Mouse (Mus musculus) lung, postnatal 0 days (tissue): Measurements from ENCODE around the gene Klc3. TPM values are rescaled to one million over a fixed set of nuclear protein-coding genes. Genes with fewer than 3 reads are reported as not detected.

ENCODE experiments used
- ATAC-seq: fragments of 200-750 bp; cut with Nextera tagmentation; 2 replicates; pipeline ENCODE4 v1.8.0; 2017; ENCODE audit warnings: moderate library complexity
- DNase-seq: peaks from one replicate; pipeline ENCODE4 v3.0.0-alpha.2; 2016; ENCODE audit warnings: low spot score
- H3K27ac ChIP-seq: fragments of 300-500 bp; sonication (generic); 2 replicates; pipeline ENCODE4 v1.5.1; 2014; ENCODE audit warnings: antibody characterized with exemption, mild to moderate bottlenecking, low read length, mixed read lengths
- H3K27me3 ChIP-seq: fragments of 300-500 bp; sonication (generic); replicated peaks from 2 replicates; pipeline ENCODE4 v1.6.1; 2014; ENCODE audit warnings: low read length, mixed read lengths; ENCODE audit not compliant: insufficient read depth
- H3K36me3 ChIP-seq: fragments of 300-500 bp; sonication (generic); 2 replicates; pipeline ENCODE4 v1.6.1; 2014; ENCODE audit warnings: low read length, mixed read lengths; ENCODE audit not compliant: insufficient read depth
- H3K4me1 ChIP-seq: fragments of 300-500 bp; sonication (generic); 2 replicates; pipeline ENCODE4 v1.6.1; 2014; ENCODE audit warnings: antibody characterized with exemption, low read depth, low read length, mixed read lengths; ENCODE audit not compliant: insufficient read depth
- H3K4me2 ChIP-seq: fragments of 300-500 bp; sonication (generic); replicated peaks from 2 replicates; pipeline ENCODE4 v1.6.1; 2014; ENCODE audit warnings: low read depth, mild to moderate bottlenecking, low read length, moderate library complexity, mixed read lengths
- H3K4me3 ChIP-seq: fragments of 300-500 bp; sonication (generic); 2 replicates; pipeline ENCODE4 v1.5.1; 2014; ENCODE audit warnings: low read depth, low read length
- H3K9ac ChIP-seq: fragments of 300-500 bp; sonication (generic); replicated peaks from 2 replicates; pipeline ENCODE4 v1.6.1; 2014; ENCODE audit warnings: low read depth, mild to moderate bottlenecking
- H3K9me3 ChIP-seq: fragments of 300-500 bp; sonication (generic); 2 replicates; pipeline ENCODE4 v1.6.1; 2016; ENCODE audit warnings: low read length, mixed read lengths
- CTCF ChIP-seq: IDR thresholded peaks from 2 replicates; pipeline ENCODE4 v1.5.1; 2016; ENCODE audit warnings: antibody characterized with exemption, mild to moderate bottlenecking
- EP300 ChIP-seq: IDR thresholded peaks from 2 replicates; pipeline ENCODE4 v1.6.1; 2016; ENCODE audit warnings: antibody characterized with exemption, mild to moderate bottlenecking, control low read depth
- whole genome bisulfite sequencing: fragments of 180-500 bp; shearing (Covaris S2); extraction: QIAGEN DNeasy Blood & Tissue Kit; methylation state at CpG from one replicate; pipeline ENCODE4 v1.1.7; 2014; 5-methylcytosine and 5-hydroxymethylcytosine counted together
- polyA plus RNA-seq: library from polyadenylated mRNA; unstranded; fragments of >200 nt; fragmentation: Nextera tagmentation; extraction: Ambion mirVana; gene quantifications from 2 replicates; pipeline ENCODE4 v1.2.1, GENCODE M21; 2015

The Klc3 gene
- polyA plus RNA-seq, 1 experiment from 2014 or later: 28.1 TPM

- Histone ChIP-seq H3K9ac (no peak overlapping the region), H3K36me3 (peaks cover 39% of the 10 kb centered on the region), H3K27ac (no peak overlapping the region), H3K9me3 (no peaks in the 10 kb centered on the region), H3K27me3 (no peaks in the 10 kb centered on the region), H3K4me1 (no peaks in the 10 kb centered on the region), H3K4me2 (no peak overlapping the region), H3K4me3 (no peak overlapping the region)
- ATAC-seq (no peak), DNase-seq (no peak)
- WGBS: 83% methylated on average over 6 of the region's 6 CpGs
- TF ChIP-seq EP300 (no peak), CTCF (no peak)
These were observed 22.4 kb upstream of the Klc3 start for GRCm38 (mm10) chr7:19426349-19426748.

- no peak overlapping the region for H3K4me3 ChIP-seq
- no peak overlapping the region for H3K4me2 ChIP-seq
- DNase-seq: no peak
- no peak for TF ChIP-seq EP300
- TF ChIP-seq CTCF: no peak
- H3K9me3 ChIP-seq: no peaks in the 10 kb centered on the region
- H3K27me3 ChIP-seq: peaks cover 10% of the 10 kb centered on the region
- H3K27ac ChIP-seq: no peak overlapping the region
- 58% methylated on average over 4 of the region's 4 CpGs for WGBS
- no peak overlapping the region for H3K9ac ChIP-seq
- H3K4me1 ChIP-seq: no peaks in the 10 kb centered on the region
- ATAC-seq: no peak
- H3K36me3 ChIP-seq: peaks cover 22% of the 10 kb centered on the region
These were observed 20.1 kb upstream of the Klc3 start for GRCm38 (mm10) chr7:19424051-19424450.

DNA sequence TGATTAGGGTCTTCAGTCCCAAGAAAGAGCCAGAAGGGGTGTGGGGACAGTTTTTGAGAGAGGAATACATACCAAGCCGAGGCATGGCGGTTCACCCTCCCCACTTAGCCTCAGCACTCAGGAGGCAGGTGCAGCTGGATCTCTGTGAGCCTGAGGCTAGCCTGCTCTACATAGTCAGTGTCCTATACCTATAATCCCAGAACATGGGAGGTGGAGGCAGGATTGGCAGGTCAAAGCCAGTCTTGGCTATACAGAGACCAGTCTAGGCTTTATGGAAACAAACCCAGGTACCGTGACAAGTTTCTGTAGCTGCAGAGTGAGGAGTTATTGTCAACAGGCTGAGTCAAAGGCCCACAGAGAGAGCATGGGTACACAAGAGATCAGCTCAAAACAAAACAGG is 19.2 kb upstream of the Klc3 start:
- H3K4me2 ChIP-seq: no peak overlapping the region
- ATAC-seq: no peak
- TF ChIP-seq CTCF (no peak), EP300 (no peak)
- no peak overlapping the region for H3K4me3 ChIP-seq
- 82% methylated on average over 3 of the region's 3 CpGs for WGBS
- H3K27me3 ChIP-seq: peaks cover 10% of the 10 kb centered on the region
- H3K4me1 ChIP-seq: no peaks in the 10 kb centered on the region
- peaks cover 15% of the 10 kb centered on the region for H3K36me3 ChIP-seq
- no peak overlapping the region for H3K27ac ChIP-seq
- no peak for DNase-seq
- no peaks in the 10 kb centered on the region for H3K9me3 ChIP-seq
- no peak overlapping the region for H3K9ac ChIP-seq

GRCm38 (mm10) chr7:19420821-19421636 is 17.1 kb upstream of the Klc3 start:
- Histone ChIP-seq H3K4me3 (no peak overlapping the region), H3K36me3 (peaks cover 7% of the 10 kb centered on the region), H3K9me3 (no peaks in the 10 kb centered on the region), H3K9ac (no peak overlapping the region), H3K27ac (no peak overlapping the region), H3K27me3 (peaks cover 10% of the 10 kb centered on the region), H3K4me1 (no peaks in the 10 kb centered on the region), H3K4me2 (peak overlapping the region; percentile 43)
- TF ChIP-seq EP300: no peak
- TF ChIP-seq CTCF: no peak
- ATAC-seq: peak; percentile 98
- DNase-seq: peak; percentile 96
- 12% methylated on average over 43 of the region's 43 CpGs for WGBS

DNA sequence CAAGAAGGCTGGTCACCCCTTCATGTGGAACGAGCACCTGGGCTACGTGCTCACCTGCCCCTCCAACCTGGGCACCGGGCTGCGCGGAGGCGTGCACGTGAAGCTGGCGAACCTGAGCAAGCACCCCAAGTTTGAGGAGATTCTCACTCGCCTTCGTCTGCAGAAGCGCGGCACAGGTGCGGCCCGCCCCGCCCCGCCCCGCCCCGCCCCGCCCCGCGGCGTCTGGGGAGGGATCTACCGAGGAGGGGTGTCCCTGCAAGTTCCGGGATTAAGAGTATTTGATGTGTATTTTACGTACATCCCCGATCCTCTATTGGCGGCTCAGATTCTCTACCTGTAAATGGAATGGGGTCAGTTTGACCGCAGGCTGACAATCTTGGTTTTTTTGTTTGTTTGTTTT is 16.2 kb upstream of the Klc3 start:
- H3K36me3 ChIP-seq: no peaks in the 10 kb centered on the region
- 3% methylated on average over 28 of the region's 28 CpGs for WGBS
- no peak overlapping the region for H3K9ac ChIP-seq
- no peak overlapping the region for H3K27ac ChIP-seq
- DNase-seq: no peak
- no peaks in the 10 kb centered on the region for H3K9me3 ChIP-seq
- peaks cover 10% of the 10 kb centered on the region for H3K27me3 ChIP-seq
- 0 out of 2 replicates have a peak overlapping the region, but pooled peaks have one; percentile 2 for H3K4me3 ChIP-seq
- no peaks in the 10 kb centered on the region for H3K4me1 ChIP-seq
- no peak for ATAC-seq
- peak overlapping the region; percentile 27 for H3K4me2 ChIP-seq
- TF ChIP-seq CTCF: no peak
- no peak for TF ChIP-seq EP300

DNA sequence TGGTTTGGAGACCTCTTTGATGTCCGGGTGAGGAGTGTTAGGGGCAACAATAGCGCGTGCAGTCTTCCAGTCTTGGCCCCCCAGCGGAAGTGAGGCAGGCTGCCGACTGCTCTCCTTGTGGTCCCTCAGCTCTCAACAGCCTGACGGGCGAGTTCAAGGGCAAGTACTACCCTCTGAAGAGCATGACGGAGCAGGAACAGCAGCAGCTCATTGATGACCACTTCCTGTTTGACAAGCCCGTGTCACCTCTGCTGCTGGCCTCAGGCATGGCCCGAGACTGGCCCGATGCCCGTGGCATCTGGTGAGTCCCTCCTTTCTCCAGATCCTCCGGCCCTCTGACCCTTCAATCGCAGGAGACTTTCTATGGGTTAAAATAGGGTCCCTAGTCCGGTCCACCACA is 12.7 kb upstream of the Klc3 start:
- Histone ChIP-seq H3K9ac (no peak overlapping the region), H3K36me3 (no peaks in the 10 kb centered on the region), H3K27me3 (peaks cover 10% of the 10 kb centered on the region), H3K4me3 (no peak overlapping the region), H3K4me2 (no peak overlapping the region), H3K4me1 (no peaks in the 10 kb centered on the region), H3K27ac (no peak overlapping the region), H3K9me3 (no peaks in the 10 kb centered on the region)
- DNase-seq (no peak), ATAC-seq (no peak)
- TF ChIP-seq CTCF (no peak), EP300 (no peak)
- WGBS: 41% methylated on average over 15 of the region's 15 CpGs
